Mouse (Mus musculus) G1E (cell line): Measurements from ENCODE around the gene Pcsk4. TPM values are rescaled to one million over a fixed set of nuclear protein-coding genes. Genes with fewer than 3 reads are reported as not detected.

ENCODE experiments used
- ATAC-seq: 2 replicates; pipeline ENCODE4 v1.8.0; 2016; ENCODE audit warnings: mild to moderate bottlenecking; ENCODE audit not compliant: insufficient number of reproducible peaks, poor library complexity, low FRiP score, severe bottlenecking; ENCODE audit errors: extremely low read depth
- DNase-seq: peaks from one replicate; pipeline ENCODE4 v3.0.0; 2012; ENCODE audit warnings: low spot score
- H3K27me3 ChIP-seq: 2 replicates; pipeline ENCODE4 v1.6.1; 2012; ENCODE audit warnings: mild to moderate bottlenecking, low read length, inconsistent platforms; ENCODE audit not compliant: insufficient read depth
- H3K36me3 ChIP-seq: replicated peaks from 2 replicates; pipeline ENCODE3; 2012; ENCODE audit warnings: mild to moderate bottlenecking, inconsistent platforms
- H3K4me1 ChIP-seq: 2 replicates; pipeline ENCODE4 v1.6.1; 2012; ENCODE audit warnings: low read depth, low read length, inconsistent platforms, mixed read lengths; ENCODE audit not compliant: insufficient read depth
- H3K4me3 ChIP-seq: 2 replicates; pipeline ENCODE4 v1.5.1; 2012; ENCODE audit warnings: low read depth, mild to moderate bottlenecking, inconsistent platforms, low read length, moderate library complexity, mixed read lengths
- H3K9me3 ChIP-seq: replicated peaks from 2 replicates; pipeline ENCODE4 v1.6.1; 2012; ENCODE audit warnings: inconsistent platforms
- CTCF ChIP-seq: IDR thresholded peaks from 2 replicates; pipeline ENCODE4 v1.5.1; 2012; ENCODE audit warnings: low read depth, low read length, inconsistent platforms, mixed read lengths
- GATA1 ChIP-seq: IDR thresholded peaks from 2 replicates; pipeline ENCODE4 v1.6.1; 2012; ENCODE audit warnings: borderline replicate concordance, low read length, inconsistent platforms, mixed read lengths
- GATA2 ChIP-seq: IDR thresholded peaks from 2 replicates; pipeline ENCODE4 v1.6.1; 2012; ENCODE audit warnings: low read depth, low read length, inconsistent platforms, borderline replicate concordance
- POLR2AphosphoS5 ChIP-seq: IDR thresholded peaks from 2 replicates; pipeline ENCODE4 v1.6.1; 2012; ENCODE audit warnings: low read depth, low read length, inconsistent platforms; ENCODE audit not compliant: insufficient replicate concordance
- TAL1 ChIP-seq: conservative IDR thresholded peaks from 2 replicates; pipeline ENCODE4 v1.6.1; 2012; ENCODE audit warnings: low read depth, low read length, inconsistent platforms, mixed read lengths
- polyA plus RNA-seq: library from polyadenylated mRNA; stranded (reverse); fragments of >175 nt; gene quantifications from 2 replicates; pipeline ENCODE4 v1.2.3, GENCODE M21; 2012
- total RNA-seq, 2 experiments: library from RNA; stranded (forward) in 1 of 2; stranded (reverse) in 1 of 2; fragments of 200-1000 nt in 1 of 2; fragments of >200 nt in 1 of 2; fragmentation: Nextera tagmentation in 1 of 2; gene quantifications; 2 replicates each; pipeline ENCODE4 v1.2.3; 2014 to 2017

The Pcsk4 gene
- total and polyA plus RNA-seq, 3 experiments: 0.87 to 12.4 (median 6.7) TPM

DNA sequence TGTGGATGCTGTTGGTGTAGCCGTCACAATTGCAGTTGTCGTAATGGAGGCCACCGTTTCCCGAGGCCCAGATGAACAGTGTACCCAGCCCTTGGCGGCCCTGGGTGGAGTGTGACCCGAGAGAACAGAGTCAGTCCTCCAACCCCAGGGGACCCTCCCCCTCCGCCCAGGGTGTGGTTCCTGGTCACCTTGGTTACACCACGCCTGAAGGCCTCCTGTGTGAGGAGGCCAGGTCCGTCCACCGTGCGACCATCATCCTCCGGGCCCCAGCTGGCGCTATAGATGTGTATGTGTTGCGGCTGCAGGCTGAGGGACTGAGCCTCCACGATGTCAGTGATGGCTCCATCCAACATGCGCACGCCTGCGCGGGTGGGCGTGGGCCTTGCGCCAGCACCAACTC lies 4.3 kb downstream of the Pcsk4 start:
- Histone ChIP-seq H3K4me1 (peaks cover 79% of the 10 kb centered on the region), H3K4me3 (peak overlapping the region; percentile 53), H3K9me3 (no peaks in the 10 kb centered on the region), H3K36me3 (peaks cover 16% of the 10 kb centered on the region), H3K27me3 (no peaks in the 10 kb centered on the region; the same call in 1 of the 2 replicates)
- ATAC-seq (no peak), DNase-seq (no peak)
- TF ChIP-seq GATA2 (no peak), TAL1 (no peak), CTCF (no peak), POLR2AphosphoS5 (no peak), GATA1 (no peak)

DNA sequence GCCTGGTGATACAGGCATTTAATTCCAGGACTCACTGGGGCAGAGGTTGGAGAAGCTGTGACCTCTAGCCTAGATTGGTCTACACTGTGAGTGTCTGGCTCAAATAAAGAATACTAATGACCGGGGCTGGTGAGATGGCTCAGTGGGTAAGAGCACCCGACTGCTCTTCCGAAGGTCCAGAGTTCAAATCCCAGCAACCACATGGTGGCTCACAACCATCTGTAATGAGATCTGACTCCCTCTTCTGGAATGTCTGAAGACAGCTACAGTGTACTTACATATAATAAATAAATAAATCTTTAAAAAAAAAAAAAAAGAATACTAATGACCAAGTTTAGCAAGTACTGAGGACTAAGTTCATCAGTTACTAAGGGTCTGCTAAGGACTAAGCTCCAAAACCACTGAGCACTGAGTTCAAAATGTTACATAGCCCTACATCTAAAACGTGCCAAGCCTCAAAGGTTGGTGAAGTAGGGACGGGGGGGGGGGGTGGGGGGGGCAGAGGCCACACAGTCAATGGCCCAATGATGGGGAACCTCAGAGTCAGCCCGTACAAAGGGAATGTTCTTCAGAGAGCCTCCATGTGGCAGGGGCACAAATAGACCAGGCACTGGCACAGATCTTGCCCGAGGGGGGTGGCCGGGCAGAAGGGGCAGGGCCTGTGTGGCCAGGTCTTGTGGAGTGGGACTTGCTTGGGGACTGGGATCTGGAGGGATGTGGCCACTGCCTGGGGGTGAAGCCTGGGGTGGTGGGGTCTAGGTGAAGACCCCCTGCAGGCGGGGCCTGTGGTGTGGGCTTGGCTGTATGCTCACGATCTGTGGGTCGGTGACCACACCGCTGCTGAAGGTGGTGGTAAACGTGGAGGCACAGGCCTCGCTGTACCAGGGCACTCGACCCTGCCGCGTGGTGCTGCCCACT lies 4.9 kb downstream of the Pcsk4 start:
- DNase-seq (no peak), ATAC-seq (no peak)
- Histone ChIP-seq H3K36me3 (peaks cover 19% of the 10 kb centered on the region), H3K9me3 (no peaks in the 10 kb centered on the region), H3K4me3 (peak overlapping the region; percentile 93), H3K4me1 (peaks cover 80% of the 10 kb centered on the region), H3K27me3 (no peaks in the 10 kb centered on the region; the same call in 1 of the 2 replicates)
- no peak for TF ChIP-seq GATA2
- TF ChIP-seq CTCF: no peak
- no peak for TF ChIP-seq POLR2AphosphoS5
- no peak for TF ChIP-seq GATA1

DNA sequence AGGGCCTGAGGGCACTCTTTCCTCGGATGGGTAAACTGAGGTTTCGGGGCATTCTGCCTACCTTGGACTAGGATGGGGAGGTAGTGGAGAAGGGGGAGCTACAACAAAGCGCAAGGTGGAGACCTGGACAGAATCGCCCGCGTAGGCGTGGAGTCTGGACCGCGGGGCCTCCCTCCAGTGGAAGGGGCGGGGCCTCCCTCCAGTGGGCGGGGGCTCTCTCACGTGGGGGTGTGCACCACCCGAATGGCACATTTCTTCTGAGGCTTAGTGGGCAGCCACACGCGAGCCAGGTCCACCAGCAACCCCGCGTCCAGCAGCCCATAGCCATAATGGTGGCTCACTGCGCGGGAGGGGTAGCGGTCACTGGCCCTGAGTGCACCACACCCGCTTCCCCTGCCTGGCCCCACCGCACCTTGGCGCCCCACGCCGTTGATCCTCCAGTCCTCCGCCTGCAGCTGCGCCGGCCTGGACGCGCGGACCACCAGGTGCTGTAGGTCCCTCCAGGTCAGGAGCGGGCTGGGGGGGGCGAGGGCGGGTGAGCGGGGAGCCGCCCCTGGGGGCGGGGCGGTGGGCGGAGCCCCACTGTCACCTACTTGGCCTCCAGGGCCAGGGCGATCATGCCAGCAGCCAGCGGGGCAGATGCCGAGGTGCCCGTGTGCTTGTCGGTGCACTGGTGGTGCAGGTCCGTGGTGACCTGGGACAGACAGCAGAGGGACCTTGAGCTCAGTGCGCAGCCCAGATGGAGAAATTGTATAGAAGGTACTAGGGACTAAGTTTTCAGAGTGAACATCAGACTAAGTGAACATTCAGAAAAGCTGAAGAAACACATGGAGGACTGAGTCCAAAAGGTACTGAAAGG lies 5.8 kb downstream of the Pcsk4 start:
- ATAC-seq (no peak), DNase-seq (peak; percentile 82)
- H3K4me3 ChIP-seq: peak overlapping the region; percentile 93
- no peaks in the 10 kb centered on the region; the same call in 1 of the 2 replicates for H3K27me3 ChIP-seq
- peaks cover 80% of the 10 kb centered on the region for H3K4me1 ChIP-seq
- no peaks in the 10 kb centered on the region for H3K9me3 ChIP-seq
- H3K36me3 ChIP-seq: peaks cover 28% of the 10 kb centered on the region
- TF ChIP-seq TAL1: no peak
- TF ChIP-seq GATA1: no peak
- TF ChIP-seq POLR2AphosphoS5: no peak
- TF ChIP-seq CTCF: no peak
- TF ChIP-seq GATA2: no peak

DNA sequence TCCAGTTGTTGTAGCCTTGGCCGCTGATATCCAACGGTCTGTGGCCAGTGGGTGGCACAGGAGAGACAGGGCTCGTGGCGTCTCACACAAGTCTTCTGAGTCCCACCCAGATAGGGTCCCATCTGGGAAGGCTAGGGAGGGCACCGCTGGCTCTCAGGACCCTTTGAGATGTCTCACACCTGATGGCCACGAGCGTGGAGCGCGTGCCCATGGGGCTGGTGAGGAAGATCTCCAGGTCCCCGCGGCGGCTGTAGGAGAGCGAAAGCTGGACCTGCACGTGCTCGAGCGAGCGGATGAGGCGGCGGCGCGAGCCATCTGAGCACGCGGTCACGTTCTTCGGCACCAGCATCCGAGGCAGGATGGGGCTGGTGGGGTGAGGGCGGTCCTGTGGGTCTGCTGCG lies 6.5 kb downstream of the Pcsk4 start:
- ATAC-seq: no peak
- TF ChIP-seq TAL1 (no peak), GATA1 (no peak), GATA2 (no peak), POLR2AphosphoS5 (no peak), CTCF (no peak)
- peaks cover 80% of the 10 kb centered on the region for H3K4me1 ChIP-seq
- no peak for DNase-seq
- H3K36me3 ChIP-seq: peaks cover 35% of the 10 kb centered on the region
- no peaks in the 10 kb centered on the region for H3K9me3 ChIP-seq
- peak overlapping the region; percentile 93 for H3K4me3 ChIP-seq
- H3K27me3 ChIP-seq: no peaks in the 10 kb centered on the region; the same call in 1 of the 2 replicates

DNA sequence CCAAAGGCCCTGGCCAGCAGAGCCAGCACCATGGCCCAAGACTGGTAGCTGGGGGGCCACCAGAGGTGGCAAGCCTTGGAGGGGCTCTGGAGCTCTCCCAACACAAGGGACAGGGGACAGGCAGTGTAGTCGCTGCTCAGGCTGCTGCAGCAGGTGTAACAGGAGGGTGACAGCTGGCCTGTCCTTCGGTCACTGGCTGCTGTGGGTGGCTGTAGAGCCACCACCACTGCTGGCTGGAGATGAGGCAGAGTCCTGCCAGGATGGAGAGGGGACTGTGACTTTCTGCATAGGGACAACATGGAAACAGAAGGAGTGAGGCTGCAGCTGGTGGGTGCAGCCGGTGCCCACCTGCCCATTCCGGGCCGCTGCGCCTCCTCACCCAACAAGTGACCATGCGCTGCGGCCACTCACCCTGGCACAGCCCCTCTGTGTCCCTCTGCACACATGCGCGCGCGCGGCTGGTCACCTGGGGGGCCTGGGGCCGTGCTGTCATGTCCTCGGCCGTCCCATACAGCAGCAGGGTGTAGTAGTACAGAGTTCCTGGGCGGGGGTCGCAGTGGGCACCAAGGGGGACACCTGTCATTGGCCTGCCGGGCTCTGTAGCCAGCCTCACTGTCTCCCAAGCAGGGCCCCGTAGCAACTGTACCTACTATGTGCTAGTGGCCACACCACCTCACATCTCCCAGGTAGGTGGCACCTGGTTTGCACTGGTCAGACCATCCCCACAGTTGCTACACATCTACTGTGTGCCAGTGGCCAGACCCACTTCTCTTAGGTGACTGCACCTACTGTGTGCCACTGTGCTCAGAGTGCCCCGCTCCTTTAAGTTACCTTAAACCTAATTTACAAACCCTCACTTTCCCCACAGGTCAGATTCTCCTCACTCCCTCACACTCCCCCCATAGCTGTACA lies 7.4 kb downstream of the Pcsk4 start:
- Histone ChIP-seq H3K27me3 (no peaks in the 10 kb centered on the region; the same call in 1 of the 2 replicates), H3K36me3 (peaks cover 44% of the 10 kb centered on the region), H3K9me3 (no peaks in the 10 kb centered on the region), H3K4me1 (peaks cover 86% of the 10 kb centered on the region), H3K4me3 (peak overlapping the region; percentile 93; the same call in 1 of the 2 replicates)
- ATAC-seq (no peak), DNase-seq (no peak)
- TF ChIP-seq CTCF (no peak), GATA2 (no peak), GATA1 (no peak), POLR2AphosphoS5 (no peak), TAL1 (no peak)
